Mouse (Mus musculus) MEL (cell line): ENCODE measurements around the gene Gm21970. TPM values are rescaled to one million over a fixed set of nuclear protein-coding genes. Genes with fewer than 3 reads are reported as not detected.

Source experiments
- DNase-seq: peaks from one replicate; pipeline ENCODE4 v3.0.0; 2011; ENCODE audit warnings: low read depth, low spot score
- H3K27ac ChIP-seq: 2 replicates; pipeline ENCODE4 v1.5.1; 2012; ENCODE audit warnings: low read depth, mild to moderate bottlenecking, control low read depth, low read length, moderate library complexity; ENCODE audit not compliant: control insufficient read depth
- H3K27me3 ChIP-seq, 2 experiments: fragments of 150-350 bp in 1 of 2; sonication (generic) in 1 of 2; 2 replicates each; pipeline ENCODE4 v1.6.1; 2012; ENCODE audit warnings: low read length in 2 of 2, mild to moderate bottlenecking in 2 of 2, improper control_type of control experiment in 1 of 2, moderate library complexity in 1 of 2; ENCODE audit not compliant: insufficient read depth in 2 of 2, control insufficient read depth in 1 of 2
- H3K36me3 ChIP-seq, 2 experiments: 2 replicates each; pipeline ENCODE4 v1.6.1; 2012 to 2014; ENCODE audit warnings: low read length in 2 of 2, improper control_type of control experiment in 1 of 2, inconsistent platforms in 1 of 2, mild to moderate bottlenecking in 1 of 2; ENCODE audit not compliant: insufficient read depth in 2 of 2, control insufficient read depth in 1 of 2
- H3K4me1 ChIP-seq, 2 experiments: fragments of 150-350 bp in 1 of 2; sonication (generic) in 1 of 2; 2 replicates each; pipeline ENCODE4 v1.6.1; 2012; ENCODE audit warnings: low read length in 2 of 2, improper control_type of control experiment in 1 of 2, mild to moderate bottlenecking in 1 of 2; ENCODE audit not compliant: insufficient read depth in 2 of 2, control insufficient read depth in 1 of 2
- H3K4me3 ChIP-seq, 2 experiments: fragments of 150-350 bp in 1 of 2; sonication (generic) in 1 of 2; 2 replicates each; pipeline ENCODE4 v1.5.1; 2012; ENCODE audit warnings: low read depth in 2 of 2, low read length in 2 of 2, mild to moderate bottlenecking in 2 of 2, moderate library complexity in 2 of 2, control low read depth in 1 of 2, improper control_type of control experiment in 1 of 2; ENCODE audit not compliant: control insufficient read depth in 1 of 2, insufficient read depth in 1 of 2
- H3K79me2 ChIP-seq: 2 replicates; pipeline ENCODE4 v1.6.1; 2012; ENCODE audit warnings: mild to moderate bottlenecking, low read length, moderate library complexity; ENCODE audit not compliant: control insufficient read depth, poor library complexity, insufficient read depth
- H3K9ac ChIP-seq: 2 replicates; pipeline ENCODE4 v1.6.1; 2012; ENCODE audit warnings: low read depth, mild to moderate bottlenecking, control low read depth, low read length, moderate library complexity; ENCODE audit not compliant: control insufficient read depth, poor library complexity, severe bottlenecking
- H3K9me3 ChIP-seq: fragments of 150-350 bp; sonication (generic); replicated peaks from 2 replicates; pipeline ENCODE4 v1.6.1; 2012; ENCODE audit warnings: mild to moderate bottlenecking, low read length, improper control_type of control experiment, moderate library complexity; ENCODE audit not compliant: insufficient read depth
- CHD2 ChIP-seq: IDR thresholded peaks from 2 replicates; pipeline ENCODE4 v1.6.1; 2011; ENCODE audit warnings: low read length, improper control_type of control experiment
- EP300 ChIP-seq, 2 experiments: IDR thresholded peaks; 2 replicates each; pipeline ENCODE4 v1.6.1; 2011; ENCODE audit warnings: improper control_type of control experiment in 2 of 2, low read length in 2 of 2, low read depth in 1 of 2, mild to moderate bottlenecking in 1 of 2
- GATA1 ChIP-seq: IDR thresholded peaks from 2 replicates; pipeline ENCODE4 v1.6.1; 2011; ENCODE audit warnings: low read depth, low read length, improper control_type of control experiment
- HCFC1 ChIP-seq: IDR thresholded peaks from 2 replicates; pipeline ENCODE4 v1.6.1; 2012; ENCODE audit warnings: low read depth, mild to moderate bottlenecking, inconsistent platforms, low read length, improper control_type of control experiment, moderate library complexity
- MAZ ChIP-seq: IDR thresholded peaks from 2 replicates; pipeline ENCODE4 v1.6.1; 2012; ENCODE audit warnings: low read depth, mild to moderate bottlenecking, inconsistent platforms, low read length, improper control_type of control experiment
- MEF2A ChIP-seq: IDR thresholded peaks from 2 replicates; pipeline ENCODE4 v1.6.1; 2014; ENCODE audit warnings: low read depth, mild to moderate bottlenecking, inconsistent platforms, low read length, improper control_type of control experiment; ENCODE audit not compliant: poor library complexity, insufficient replicate concordance, severe bottlenecking; ENCODE audit errors: extremely low read depth
- MXI1 ChIP-seq: IDR thresholded peaks from 2 replicates; pipeline ENCODE4 v1.6.1; 2011; ENCODE audit warnings: mild to moderate bottlenecking, low read depth, low read length, improper control_type of control experiment
- MYB ChIP-seq: IDR thresholded peaks from 2 replicates; pipeline ENCODE4 v1.6.1; 2011; ENCODE audit warnings: mild to moderate bottlenecking, low read depth, low read length, improper control_type of control experiment
- NRF1 ChIP-seq: IDR thresholded peaks from 2 replicates; pipeline ENCODE4 v1.6.1; 2014; ENCODE audit warnings: low read depth, mild to moderate bottlenecking, inconsistent platforms, low read length, improper control_type of control experiment, moderate library complexity; ENCODE audit not compliant: poor library complexity, insufficient read depth, severe bottlenecking
- POLR2A ChIP-seq, 2 experiments: IDR thresholded peaks; 2 replicates each; pipeline ENCODE4 v1.6.1; 2011 to 2012; ENCODE audit warnings: low read length in 2 of 2, mild to moderate bottlenecking in 2 of 2, control low read depth in 1 of 2, improper control_type of control experiment in 1 of 2, low read depth in 1 of 2, moderate library complexity in 1 of 2; ENCODE audit not compliant: control insufficient read depth in 1 of 2, insufficient read depth in 1 of 2, poor library complexity in 1 of 2
- RCOR1 ChIP-seq: IDR thresholded peaks from 2 replicates; pipeline ENCODE4 v1.6.1; 2012; ENCODE audit warnings: low read depth, mild to moderate bottlenecking, inconsistent platforms, low read length, improper control_type of control experiment
- SMC3 ChIP-seq: IDR thresholded peaks from 2 replicates; pipeline ENCODE4 v1.6.1; 2011; ENCODE audit warnings: low read depth, low read length, improper control_type of control experiment
- TAL1 ChIP-seq: IDR thresholded peaks from 2 replicates; pipeline ENCODE4 v1.6.1; 2012; ENCODE audit warnings: mild to moderate bottlenecking, inconsistent platforms, low read length, moderate library complexity, mixed read lengths
- TBP ChIP-seq: IDR thresholded peaks from 2 replicates; pipeline ENCODE4 v1.8.0; 2011; ENCODE audit warnings: low read depth, low read length, improper control_type of control experiment
- TCF12 ChIP-seq: IDR thresholded peaks from 2 replicates; pipeline ENCODE4 v1.6.1; 2014; ENCODE audit warnings: low read depth, mild to moderate bottlenecking, inconsistent platforms, low read length, improper control_type of control experiment, moderate library complexity
- ZC3H11A ChIP-seq: IDR thresholded peaks from 2 replicates; pipeline ENCODE4 v1.6.1; 2012; ENCODE audit warnings: low read depth, mild to moderate bottlenecking, inconsistent platforms, low read length, improper control_type of control experiment
- ZMIZ1 ChIP-seq: IDR thresholded peaks from 2 replicates; pipeline ENCODE4 v1.6.1; 2012; ENCODE audit warnings: low read depth, mild to moderate bottlenecking, inconsistent platforms, low read length, improper control_type of control experiment, moderate library complexity
- polyA plus RNA-seq, 2 experiments: library from polyadenylated mRNA; stranded (reverse) in 1 of 2; unstranded in 1 of 2; fragments of >175 nt in 1 of 2; fragments of >200 nt in 1 of 2; gene quantifications; 2 replicates each; pipeline versions ENCODE4 v1.2.1 to v1.2.4; 2012; ENCODE audit warnings: low replicate concordance in 2 of 2, low read depth in 1 of 2; ENCODE audit not compliant: insufficient read length in 2 of 2, insufficient read depth in 1 of 2, missing spikeins in 1 of 2
- total RNA-seq: library from RNA; depleted of rRNA; stranded (reverse); fragments of 300-350 nt; gene quantifications from 2 replicates; pipeline ENCODE4 v1.2.3, GENCODE M21; 2012

The Gm21970 gene
- total and polyA plus RNA-seq, 3 experiments: not detected

- H3K79me2 ChIP-seq: no peaks in the 10 kb centered on the region
- no peak for DNase-seq
- no peaks in the 10 kb centered on the region for H3K9me3 ChIP-seq
- no peak overlapping the region for H3K9ac ChIP-seq
- peaks cover 0 to 12% of the 10 kb centered on the region in 2 experiments; a peak in 2 of 4 replicates for H3K36me3 ChIP-seq
- H3K4me1 ChIP-seq: peaks cover 6 to 13% of the 10 kb centered on the region in 2 experiments; a peak in 3 of 4 replicates
- no peak for TF ChIP-seq MAZ
- TF ChIP-seq ZMIZ1: no peak
- no peak for TF ChIP-seq HCFC1
- H3K27me3 ChIP-seq: no peaks in the 10 kb centered on the region
- H3K27ac ChIP-seq: no peak overlapping the region
- H3K4me3 ChIP-seq: no peak overlapping the region
Measured at GRCm38 (mm10) chr16:91362006-91362405, 29.5 kb upstream of the Gm21970 start.

DNA sequence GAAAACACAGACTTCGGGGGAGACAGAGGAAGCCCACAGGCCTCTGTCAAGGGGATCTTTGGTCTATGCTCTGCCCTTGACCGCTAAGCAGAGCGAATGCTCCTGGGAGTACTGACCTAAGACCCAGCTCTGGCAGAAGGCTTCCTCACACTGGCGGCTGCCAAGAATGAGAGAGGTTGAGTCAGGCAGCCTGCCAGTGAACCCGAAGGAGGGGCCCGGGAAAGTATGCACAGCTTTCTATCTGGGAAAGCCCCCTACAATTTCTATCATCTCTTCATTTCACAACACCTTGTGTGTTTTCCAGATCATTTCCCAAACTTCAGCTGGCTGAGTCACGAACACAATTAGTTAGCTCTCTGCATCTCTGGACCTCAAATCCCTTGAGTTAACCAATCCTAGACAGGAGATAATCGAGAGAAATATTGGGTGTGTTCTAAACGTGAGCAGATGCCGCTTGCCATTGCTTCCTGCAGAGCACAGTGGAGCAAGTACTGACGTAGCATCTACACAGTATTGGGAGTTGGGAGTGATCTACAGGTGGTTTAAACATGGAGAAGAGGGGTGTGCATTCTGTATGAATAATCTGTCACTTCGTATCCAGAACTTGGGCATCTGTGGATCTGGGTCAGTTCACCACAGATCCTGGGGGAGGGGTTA lies 28.8 kb upstream of the Gm21970 start:
- Histone ChIP-seq H3K4me3 (no peak overlapping the region), H3K36me3 (peaks cover 0 to 12% of the 10 kb centered on the region in 2 experiments; a peak in 2 of 4 replicates), H3K4me1 (peaks cover 6 to 18% of the 10 kb centered on the region in 2 experiments; a peak in 3 of 4 replicates), H3K79me2 (no peaks in the 10 kb centered on the region), H3K27me3 (no peaks in the 10 kb centered on the region), H3K27ac (no peak overlapping the region), H3K9ac (no peak overlapping the region), H3K9me3 (no peaks in the 10 kb centered on the region)
- no peak for TF ChIP-seq TCF12
- TF ChIP-seq ZMIZ1: no peak
- TF ChIP-seq CHD2: no peak
- TF ChIP-seq RCOR1: no peak
- TF ChIP-seq TAL1: no peak
- no peak for TF ChIP-seq SMC3
- TF ChIP-seq POLR2A (IDR thresholded peaks at IDR 0.05; ENCODE audit: control insufficient read depth in 1 of 2, insufficient read depth in 1 of 2, low read depth in 1 of 2, low read length in 2 of 2, poor library complexity in 1 of 2): no peak
- TF ChIP-seq NRF1: no peak
- TF ChIP-seq EP300 (IDR thresholded peaks at IDR 0.05; ENCODE audit: low read depth in 1 of 2, low read length in 2 of 2): no peak
- no peak for TF ChIP-seq GATA1
- no peak for TF ChIP-seq MXI1
- no peak for TF ChIP-seq MYB
- TF ChIP-seq TBP: no peak
- TF ChIP-seq MEF2A: no peak
- no peak for TF ChIP-seq ZC3H11A
- no peak for DNase-seq
